Comparison of ENCODE assay signal across 19 mouse cellular contexts in genomic region chr10:71106491-71107205, GRCm38 (mm10). TPM values are rescaled to one million over a fixed set of nuclear protein-coding genes. Genes with fewer than 3 reads are reported as not detected.
A peak's percentile ranks its signal among the peaks of the same experiment; 100 is the strongest.
DNase-seq lines count a peak whose midpoint lies in the region; TF ChIP-seq lines count a peak whose summit lies in the region.
"Had no signal": no experiment of that assay in that cellular context is flagged by ENCODE, and none has a peak within 500 bp of the region (broad histone marks: within the 10 kb centered on the region; RNA-seq: fewer than 3 reads in every experiment).

No protein-coding gene starts in this region.

- no peak for TF ChIP-seq CTCF in CH12.LX (conservative IDR thresholded peaks at IDR 0.05 in 1 of 2, IDR thresholded peaks at IDR 0.05 in 1 of 2; ENCODE audit: low read depth in 2 of 2, low read length in 2 of 2)

- no peaks in the 10 kb centered on the region for H3K4me1 ChIP-seq in CH12.LX (ENCODE audit: control insufficient read depth in 1 of 2, insufficient read depth in 2 of 2)
- H3K4me1 ChIP-seq: embryonic facial prominence, embryonic 12.5 days; heart, embryonic 13.5 days; hindbrain, embryonic 12.5 days had no signal

- H3K9me3 ChIP-seq in CH12.LX (replicated peaks; ENCODE audit: low read length), result peaks cover 3% of the 10 kb centered on the region
- H3K9me3 ChIP-seq: embryonic facial prominence, embryonic 12.5 days; heart, embryonic 13.5 days; hindbrain, embryonic 12.5 days had no signal

- no peak overlapping the region for H3K4me2 ChIP-seq in CH12.LX (ENCODE audit: insufficient read depth, low read depth, poor library complexity, severe bottlenecking)
- H3K4me2 ChIP-seq: embryonic facial prominence, embryonic 12.5 days; heart, embryonic 13.5 days; hindbrain, embryonic 12.5 days had no signal

- TF ChIP-seq POLR2A in CH12.LX (IDR thresholded peaks at IDR 0.05; ENCODE audit: low read depth, low read length), result no peak

- H3K4me3 ChIP-seq in CH12.LX (replicated peaks in 1 of 3; ENCODE audit: low read depth in 2 of 3, low read length in 2 of 3, poor library complexity in 1 of 3), result no peak overlapping the region
- H3K4me3 ChIP-seq: embryonic facial prominence, embryonic 12.5 days; heart, embryonic 13.5 days; hindbrain, embryonic 12.5 days had no signal

- peak; percentile 48 to 70 for DNase-seq in kidney, postnatal 25 days
- DNase-seq in kidney, postnatal 10 days, result no peak
- peak; percentile 8 for DNase-seq in 416B (ENCODE audit: low read depth)
- peak; percentile 4 for DNase-seq in CH12.LX (ENCODE audit: extremely low read depth)
- peak; percentile 65 for DNase-seq in ZHBTc4 (ENCODE audit: low read depth, low spot score)
- DNase-seq in embryo, embryonic 9.5 days (ENCODE audit: extremely low spot score), result no peak
- DNase-seq: adrenal gland, postnatal 10 days; B cell, adult 2 months; cerebellum, adult 11 months; cerebellum, adult 8-10 months; cerebellum, postnatal 14 days; embryo, embryonic 11 days; gastrocnemius, postnatal 14 days; heart, postnatal 36 days had no signal

- no peak overlapping the region for H3K9ac ChIP-seq in CH12.LX (ENCODE audit: insufficient read depth, low read depth)
- H3K9ac ChIP-seq: embryonic facial prominence, embryonic 12.5 days; heart, embryonic 13.5 days; hindbrain, embryonic 12.5 days had no signal

- H3K27me3 ChIP-seq in CH12.LX (replicated peaks), result no peaks in the 10 kb centered on the region
- H3K27me3 ChIP-seq: embryonic facial prominence, embryonic 12.5 days; heart, embryonic 13.5 days; hindbrain, embryonic 12.5 days had no signal

- dilution Hi-C loops in CH12.LX (cut with MboI; ENCODE audit: extremely low pct_ligation_motif_present, extremely low pct_unique_long_range_greater_than_20kb, low sequenced_read_pairs), result no loop called here

- TF ChIP-seq RAD21 in CH12.LX (IDR thresholded peaks at IDR 0.05; ENCODE audit: low read depth, low read length), result no peak

- H3K27ac ChIP-seq in CH12.LX (ENCODE audit: insufficient read depth, low read depth), result no peak overlapping the region
- H3K27ac ChIP-seq: embryonic facial prominence, embryonic 12.5 days; heart, embryonic 13.5 days; hindbrain, embryonic 12.5 days had no signal

- H3K79me2 ChIP-seq in CH12.LX (replicated peaks; ENCODE audit: control insufficient read depth, extremely low read depth, insufficient read depth, poor library complexity, severe bottlenecking), result no peaks in the 10 kb centered on the region

- in situ Hi-C loops in CH12.LX (cut with MboI; ENCODE audit: low pct_ligation_motif_present, low pct_unique_long_range_greater_than_20kb, low sequenced_read_pairs), result no loop called here

- H3K36me3 ChIP-seq in CH12.LX (replicated peaks in 1 of 2; ENCODE audit: control insufficient read depth in 1 of 2, insufficient read depth in 1 of 2, low read length in 1 of 2), result no peaks in the 10 kb centered on the region
- H3K36me3 ChIP-seq: embryonic facial prominence, embryonic 12.5 days; hindbrain, embryonic 12.5 days had no signal

- no peak for TF ChIP-seq EP300 in CH12.LX (IDR thresholded peaks at IDR 0.05; ENCODE audit: low read length)

TF ChIP-seq in CH12.LX, 34 proteins besides CTCF, POLR2A, EP300 and RAD21:
- TF ChIP-seq MAZ (IDR thresholded peaks at IDR 0.05; ENCODE audit: low read depth, low read length), result no peak
- TF ChIP-seq TCF12 (IDR thresholded peaks at IDR 0.05; ENCODE audit: low read depth, low read length), result no peak
- TF ChIP-seq ZMIZ1 (IDR thresholded peaks at IDR 0.05; ENCODE audit: low read depth, low read length), result no peak
- no peak for TF ChIP-seq USF1 (IDR thresholded peaks at IDR 0.05; ENCODE audit: low read depth, low read length)
- TF ChIP-seq E2F4 (IDR thresholded peaks at IDR 0.05; ENCODE audit: insufficient replicate concordance, low read depth, low read length), result no peak
- TF ChIP-seq UBTF (IDR thresholded peaks at IDR 0.05; ENCODE audit: low read depth, low read length), result no peak
- TF ChIP-seq ZKSCAN1 (IDR thresholded peaks at IDR 0.05; ENCODE audit: borderline replicate concordance, low read depth, low read length), result no peak
- TF ChIP-seq CHD1 (IDR thresholded peaks at IDR 0.05; ENCODE audit: low read depth, low read length), result no peak
- TF ChIP-seq SMC3 (IDR thresholded peaks at IDR 0.05; ENCODE audit: low read depth, low read length), result no peak
- TF ChIP-seq MYC (IDR thresholded peaks at IDR 0.05; ENCODE audit: low read depth, low read length), result no peak

RNA-seq across cellular contexts. Expression of gene Bicc1, which starts 52.9 kb away (rescaled TPM):
- total RNA-seq in CH12.LX (2012; rRNA removed) (not detected in 2 replicates), CH12.LX (2014; rRNA removed) (not detected in 2 replicates)
- not detected in 2 replicates for polyA plus RNA-seq in CH12.LX (2012; ENCODE audit: insufficient read length, low read depth)
- total RNA-seq: common myeloid progenitor, adult 5-6 weeks; granulocyte monocyte progenitor cell, adult 5-6 weeks had no signal

Comparison
In these comparisons a context has a peak if more than half of its experiments do, and no peak if none do; other contexts are left out.
1. DNase-seq: peak in kidney, postnatal 25 days (2 of 2), 416B (single experiment), CH12.LX (single experiment) and ZHBTc4 (single experiment); none in kidney, postnatal 10 days (single experiment) and embryo, embryonic 9.5 days (single experiment).